Mouse (Mus musculus): ENCODE data around the gene Serpina3g. TPM values are rescaled to one million over a fixed set of nuclear protein-coding genes. Genes with fewer than 3 reads are reported as not detected.
"Not testable (repeated sequence)": the region's sequence is repeated elsewhere in the genome, so short reads cannot be mapped to it uniquely, and the experiment has no call there.

Serpina3g gene
- not detected for total RNA-seq (2021)
- long read RNA-seq, experiment 1, result 0 reads
- long read RNA-seq, experiment 2, result 0 reads

DNA sequence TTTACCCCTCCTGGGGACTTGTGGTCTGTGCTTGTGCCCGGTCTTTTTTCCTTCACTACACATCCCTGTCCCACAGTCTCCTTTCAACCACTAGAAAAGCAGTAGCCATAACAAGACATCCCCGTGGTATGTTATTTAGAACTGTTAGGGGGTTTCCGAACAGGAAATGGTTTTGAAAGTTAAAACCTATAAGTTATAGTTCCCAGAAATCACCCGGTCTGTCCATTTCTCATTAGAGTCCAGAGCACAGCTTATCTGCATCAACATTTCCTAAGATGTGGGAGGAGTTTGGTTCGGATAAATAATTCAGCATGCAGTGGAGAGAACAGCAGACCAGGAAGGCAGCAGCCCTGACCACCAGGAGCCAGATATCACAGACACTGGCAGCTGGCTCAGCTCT is at the start of gene Serpina3g:
Serpina3g (plus strand) TSS at position 331 of the 400 bp plus-strand sequence.
- no peak for DNase-seq

DNA sequence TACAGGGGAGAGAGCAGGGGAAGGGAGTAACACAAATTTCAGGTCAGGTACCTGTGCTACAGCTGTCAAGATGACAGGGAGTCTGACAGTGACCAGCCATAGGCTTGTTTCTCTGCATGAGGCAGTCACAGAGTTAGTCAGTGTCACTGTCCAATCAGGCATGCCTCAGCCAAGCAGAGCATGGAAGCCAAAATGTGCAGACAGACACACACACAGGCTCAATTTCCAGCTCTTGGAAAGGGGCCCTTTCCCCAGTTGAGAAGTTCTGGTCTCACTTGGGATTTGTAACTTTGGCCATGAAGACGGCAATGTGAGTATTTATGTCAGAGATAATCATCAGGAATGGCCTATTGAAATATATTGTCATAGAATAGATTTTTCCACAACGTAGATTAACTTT is 46.8 kb upstream of the Serpina3g start:
- DNase-seq, result no peak

- no peak for DNase-seq
These were observed 45.2 kb upstream of the Serpina3g start for GRCm38 (mm10) chr12:104190852-104191251.

GRCm38 (mm10) chr12:104209149-104209548 is 26.9 kb upstream of the Serpina3g start:
- DNase-seq, result no peak

DNA sequence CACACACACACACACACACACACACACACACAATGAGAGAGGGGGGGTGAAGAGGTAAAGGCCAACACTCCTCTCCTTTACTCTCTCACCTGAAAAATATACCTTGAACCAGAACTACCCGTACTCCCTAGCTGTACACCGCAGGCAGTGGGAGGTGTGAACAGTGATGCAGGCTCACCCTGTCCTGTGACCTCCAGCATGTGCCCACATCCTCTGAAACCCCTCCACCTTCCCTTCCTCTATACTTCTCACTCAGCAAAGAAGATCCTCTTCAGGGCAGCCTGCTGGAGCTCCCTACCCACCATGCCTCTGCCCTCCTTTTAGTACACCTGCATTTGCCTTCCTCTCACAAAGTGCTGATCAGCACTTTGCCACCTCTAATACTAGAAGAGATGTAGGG is 26.2 kb upstream of the Serpina3g start:
- DNase-seq, result no peak

GRCm38 (mm10) chr12:104213689-104214444 is 22.2 kb upstream of the Serpina3g start:
- no peak for DNase-seq

DNA sequence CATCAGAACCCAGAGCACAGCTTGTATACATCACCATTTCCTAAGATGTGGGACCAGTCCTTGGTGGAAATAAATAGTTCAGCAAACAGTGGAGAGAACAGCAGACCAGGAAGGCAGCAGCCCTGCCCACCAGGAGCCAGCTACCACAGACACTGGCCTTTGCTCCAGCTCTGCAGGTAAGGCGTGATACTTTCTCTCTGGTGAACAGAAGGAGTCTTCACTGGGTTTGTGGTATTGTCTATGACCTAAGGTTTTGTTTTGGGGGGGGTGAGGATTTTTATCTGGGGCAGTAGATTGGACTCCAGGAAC is 21.6 kb upstream of the Serpina3g start, which contains the start of gene Serpina3f:
Serpina3f (plus strand) TSS at position 100 of the 309 bp plus-strand sequence.
- DNase-seq, result no peak

DNA sequence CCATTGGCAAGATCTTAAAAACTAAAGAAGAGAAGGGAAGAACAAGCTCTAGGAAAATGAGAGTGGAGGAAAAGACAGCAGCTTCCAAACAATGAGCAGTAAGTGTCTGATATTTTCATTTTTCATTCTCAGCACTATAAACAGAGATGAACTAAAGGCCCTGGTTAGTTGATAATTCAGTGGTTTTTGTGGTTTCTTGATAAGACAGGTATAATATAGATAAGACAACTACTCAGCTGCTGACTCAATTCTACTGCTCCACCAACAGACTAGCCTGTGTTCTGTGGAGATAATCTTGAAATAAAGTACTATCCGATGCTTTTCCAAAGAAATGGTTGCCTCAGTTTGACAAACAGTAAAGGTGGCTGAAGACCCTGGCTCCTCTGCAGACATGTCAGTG is 20.8 kb upstream of the Serpina3g start:
- DNase-seq, result no peak

GRCm38 (mm10) chr12:104221616-104222015 is 14.4 kb upstream of the Serpina3g start:
- DNase-seq, result no peak

DNA sequence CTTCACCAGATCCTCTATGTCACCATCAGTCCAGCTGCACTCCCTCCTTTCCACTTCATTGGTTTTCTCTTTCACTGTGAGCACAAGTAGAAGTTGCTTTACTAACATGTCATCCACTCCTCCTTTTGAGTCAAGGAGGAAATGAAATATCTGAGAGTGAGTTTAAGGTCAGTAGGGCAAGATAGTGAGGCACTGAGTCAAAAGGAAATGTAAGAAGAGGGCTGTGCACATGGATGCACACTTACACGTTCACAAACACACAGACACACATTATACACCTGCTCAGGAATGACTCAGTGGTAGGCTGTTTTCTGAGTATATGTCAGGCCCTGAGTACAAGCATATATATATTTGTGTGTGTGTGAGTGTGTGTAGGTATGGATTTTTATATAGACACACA is 12.4 kb upstream of the Serpina3g start:
- no peak for DNase-seq

GRCm38 (mm10) chr12:104224598-104225300 is 11.3 kb upstream of the Serpina3g start:
- no peak for DNase-seq

- no peak for DNase-seq
These were observed 5.3 kb upstream of the Serpina3g start for GRCm38 (mm10) chr12:104230762-104231161.

- not testable (repeated sequence) for DNase-seq
These were observed 2.0 kb downstream of the Serpina3g start for GRCm38 (mm10) chr12:104238048-104238447.

- no peak for DNase-seq
These were observed 7.3 kb downstream of the Serpina3g start for GRCm38 (mm10) chr12:104243307-104243706.

GRCm38 (mm10) chr12:104245092-104245491 is 9.0 kb downstream of the Serpina3g start:
- no peak for DNase-seq

DNA sequence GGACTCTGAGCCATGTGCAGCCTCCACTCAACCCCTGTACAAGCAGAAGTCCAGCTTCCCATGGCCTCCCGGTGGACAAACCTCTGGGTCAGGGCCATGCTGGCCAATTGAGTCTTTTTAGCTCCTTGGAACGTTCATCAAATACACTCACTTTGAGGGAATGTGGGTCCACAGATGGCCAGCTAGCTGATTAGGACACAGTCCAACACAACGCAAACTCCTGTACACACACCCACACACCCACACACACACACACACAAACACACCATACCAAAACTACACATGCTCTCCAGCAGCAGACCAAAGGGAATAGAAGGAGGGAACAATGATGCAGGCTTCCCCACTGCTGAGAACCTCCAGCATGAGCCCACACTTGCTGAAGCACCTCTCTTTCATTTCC is 9.6 kb downstream of the Serpina3g start:
- peak; percentile 11 for DNase-seq

GRCm38 (mm10) chr12:104247553-104248002 is 11.5 kb downstream of the Serpina3g start:
- DNase-seq, result no peak

GRCm38 (mm10) chr12:104248231-104248630 is 12.2 kb downstream of the Serpina3g start:
- DNase-seq, result no peak

- no peak for DNase-seq
These were observed 25.0 kb downstream of the Serpina3g start for GRCm38 (mm10) chr12:104261041-104261440.

- no peak for DNase-seq
These were observed 26.8 kb downstream of the Serpina3g start, which contains the start of gene Serpina3i for GRCm38 (mm10) chr12:104262863-104263262. TSS of gene Serpina3i (plus strand) at chr12:104263122.

DNA sequence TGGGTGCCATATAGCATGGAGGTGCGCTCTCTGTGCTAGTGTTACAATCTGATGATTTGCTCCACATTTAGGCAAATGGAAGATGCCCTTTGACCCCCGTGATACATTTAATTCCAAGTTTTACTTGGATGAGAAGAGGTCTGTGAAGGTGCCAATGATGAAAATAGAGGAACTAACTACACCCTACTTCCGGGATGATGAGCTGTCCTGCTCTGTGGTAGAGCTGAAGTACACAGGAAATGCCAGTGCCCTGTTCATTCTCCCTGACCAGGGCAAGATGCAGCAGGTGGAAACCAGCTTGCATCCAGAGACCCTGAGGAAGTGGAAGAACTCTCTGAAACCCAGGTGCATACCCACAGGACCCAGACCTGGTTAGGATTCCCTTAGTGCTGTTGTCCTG is 30.3 kb downstream of the Serpina3g start:
- no peak for DNase-seq

- no peak for DNase-seq
These were observed 42.4 kb downstream of the Serpina3g start for GRCm38 (mm10) chr12:104278216-104279055.

DNA sequence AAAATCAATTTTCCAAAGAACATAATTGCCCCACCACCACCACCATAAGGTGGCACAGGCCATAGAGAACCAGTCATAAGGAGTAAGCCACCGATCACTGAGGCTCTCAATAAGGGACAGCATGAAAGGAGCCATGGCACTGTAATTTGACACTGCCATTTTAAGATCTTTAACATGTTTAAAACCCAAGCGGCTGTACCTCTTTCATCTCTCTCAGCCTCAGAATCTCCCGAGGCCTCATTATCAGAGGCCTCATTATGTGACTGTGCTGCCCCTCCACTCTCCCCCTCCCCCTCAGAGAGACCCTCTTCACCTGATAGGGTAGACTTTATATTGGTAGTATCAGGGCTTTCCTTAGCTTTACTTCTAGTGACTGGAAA is 43.0 kb downstream of the Serpina3g start:
- DNase-seq, result no peak
